Mouse (Mus musculus): Measurements from ENCODE around the gene Zfp644.
A peak's percentile ranks its signal among the peaks of the same experiment; 100 is the strongest.

The Zfp644 gene

DNA sequence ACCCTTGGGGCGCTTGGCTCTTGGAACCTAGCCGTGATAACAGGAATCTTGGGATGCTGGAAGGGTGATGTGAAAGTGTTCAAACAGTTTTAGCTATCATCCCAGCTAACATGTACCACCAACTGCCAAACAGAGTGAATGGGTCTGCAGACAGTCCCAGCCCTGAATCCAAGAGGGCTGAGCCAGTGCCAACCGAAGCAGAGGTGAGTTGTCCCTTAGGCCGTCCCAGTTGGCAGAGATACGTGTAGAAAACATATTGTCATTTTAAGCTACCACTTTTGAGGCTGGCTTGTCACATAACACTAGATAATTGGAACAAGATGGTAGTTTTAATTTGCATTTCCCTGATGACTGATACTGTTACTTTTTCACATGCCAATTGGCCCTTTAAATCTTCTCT, 106.4 kb downstream of the Zfp644 start:
- peak; percentile 71 for DNase-seq

- peak; percentile 85 for DNase-seq
These were observed 107.4 kb downstream of the Zfp644 start for GRCm38 (mm10) chr5:106589670-106590069.

- DNase-seq = peak; percentile 0
These were observed 108.1 kb downstream of the Zfp644 start for GRCm38 (mm10) chr5:106589006-106589405.

DNA sequence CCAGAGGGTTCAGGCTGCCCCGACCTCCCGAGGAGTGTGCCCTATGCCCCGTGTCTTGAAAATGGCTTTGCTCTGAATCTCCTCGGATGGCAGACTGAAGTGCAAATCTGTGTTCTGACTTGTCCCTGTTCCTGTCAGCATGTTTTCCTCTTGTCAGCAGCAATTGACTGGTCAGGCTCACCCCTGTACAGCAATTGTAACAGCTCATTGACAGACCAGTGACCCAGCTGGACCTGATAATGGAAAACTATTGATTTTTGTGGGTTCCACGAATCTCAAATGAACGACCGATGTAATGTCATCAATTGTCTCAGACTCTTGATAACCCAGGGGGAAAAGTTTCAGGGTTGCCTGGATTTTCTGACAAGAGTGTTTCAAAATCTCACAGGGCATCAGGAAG, 116.1 kb downstream of the Zfp644 start:
- DNase-seq = no peak

DNA sequence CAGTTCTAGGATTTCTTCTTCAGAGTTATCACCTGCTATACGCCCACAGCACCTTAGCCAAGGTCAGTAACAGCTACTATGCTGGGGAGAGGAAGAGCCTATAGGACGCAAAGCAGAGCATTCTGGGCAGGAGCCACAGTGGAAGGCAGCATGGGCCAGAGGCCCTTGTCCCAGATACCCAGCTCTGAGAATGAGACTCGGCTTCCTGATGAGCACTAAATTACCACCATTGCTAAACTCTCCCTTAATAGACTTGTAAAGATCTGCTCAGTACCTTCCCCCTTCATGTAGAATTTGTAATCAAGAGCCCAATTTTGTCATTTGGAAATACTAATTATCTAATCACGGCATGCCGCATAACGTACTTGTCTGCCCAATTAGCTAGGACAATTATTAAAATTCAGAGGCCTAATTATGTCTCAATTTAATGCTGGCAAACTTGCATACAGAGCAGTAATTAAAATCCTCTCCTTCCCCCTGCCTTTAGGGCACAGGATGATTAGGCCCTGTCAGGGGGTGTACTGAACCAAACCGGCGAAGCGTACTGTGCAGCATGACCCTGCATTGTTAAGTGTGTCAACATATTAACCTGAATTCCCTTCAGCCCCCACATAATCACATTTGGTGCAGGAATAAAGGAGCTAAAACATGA, 119.7 kb downstream of the Zfp644 start:
- no peak for DNase-seq

- DNase-seq = peak; percentile 81
These were observed 122.0 kb downstream of the Zfp644 start for GRCm38 (mm10) chr5:106575098-106575497.

DNA sequence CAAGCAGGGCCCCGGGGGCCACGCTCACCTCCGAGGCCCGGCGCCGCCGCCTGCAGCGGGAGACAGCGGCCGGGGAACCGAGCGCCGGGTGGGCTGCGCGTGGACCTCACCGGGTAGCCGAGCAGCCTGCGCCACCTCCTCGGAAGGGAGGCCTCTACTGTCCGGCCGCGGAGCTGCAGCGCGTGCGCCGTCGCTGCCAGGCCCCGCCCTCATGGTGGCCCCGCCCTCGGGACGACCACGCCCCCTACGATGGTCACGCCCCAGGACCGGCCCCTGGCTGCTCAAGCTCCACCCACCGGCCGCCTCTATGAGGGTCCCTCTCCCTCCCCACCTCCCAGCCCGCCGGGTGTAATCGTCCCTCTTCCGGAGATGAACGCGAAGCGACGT, 122.5 kb downstream of the Zfp644 start:
- DNase-seq = peak; percentile 98

DNA sequence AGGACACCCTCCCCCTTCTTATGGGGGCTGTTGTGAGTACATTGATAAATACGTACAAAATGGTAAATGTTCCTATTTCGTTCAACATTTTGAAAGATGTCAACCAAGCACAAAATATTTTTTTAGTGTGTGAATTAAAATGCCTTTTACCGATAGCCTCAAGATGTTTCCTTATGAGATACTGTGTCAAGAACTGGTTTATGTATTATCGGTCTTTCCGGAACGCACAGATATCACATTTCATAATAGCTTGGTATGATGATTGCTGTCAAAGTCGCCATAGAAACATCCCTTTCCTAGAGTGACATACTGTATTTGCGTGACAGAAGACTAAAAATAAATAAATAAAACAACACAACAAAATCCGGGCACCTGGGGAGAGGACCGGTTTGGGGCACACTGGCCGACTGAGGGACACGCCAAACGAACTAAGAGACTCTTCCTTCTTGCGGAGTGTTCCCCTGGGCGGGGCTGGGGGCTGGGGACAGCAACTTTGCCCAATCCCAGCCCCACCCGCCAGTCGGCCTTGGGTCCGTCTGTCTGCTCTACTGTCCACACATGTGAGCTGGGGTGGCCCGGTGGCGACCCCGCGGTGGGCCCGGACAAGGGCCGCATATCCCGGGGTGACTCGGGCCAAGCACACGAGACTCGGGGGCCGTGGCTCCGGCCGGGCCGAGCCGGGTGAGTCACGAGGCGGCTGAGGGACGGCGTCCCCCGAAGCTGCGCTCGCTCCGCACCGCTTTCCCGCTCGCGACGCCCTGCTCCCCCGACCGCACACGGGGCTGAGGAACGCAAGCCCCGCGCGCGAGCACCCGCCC, 123.1 kb downstream of the Zfp644 start:
- DNase-seq = peak; percentile 93

All from heart, adult 11 months (tissue).